Mouse (Mus musculus): Measurements from ENCODE around the gene Rnf217.

The Rnf217 gene

GRCm38 (mm10) chr10:31553302-31553701 lies 55.7 kb downstream of the Rnf217 start:
- no peak for DNase-seq

DNA sequence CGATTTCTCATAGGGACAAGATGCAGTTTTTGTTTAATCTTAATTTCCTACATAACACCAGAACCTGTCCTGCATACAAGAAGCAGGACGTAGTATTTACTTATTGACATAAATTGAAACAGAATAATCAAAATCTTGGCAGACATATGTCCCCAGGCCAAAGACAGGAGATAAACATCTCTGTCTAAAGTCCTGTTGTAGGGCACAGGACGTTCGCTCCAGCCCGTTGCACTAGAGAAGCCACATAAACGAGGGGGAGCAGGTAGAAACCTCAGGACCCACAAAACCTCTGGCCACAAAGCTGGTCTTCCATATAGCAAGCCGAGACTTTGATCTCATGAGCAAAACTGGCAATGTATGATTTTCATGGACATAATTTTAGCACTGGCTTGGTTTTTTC lies 57.1 kb downstream of the Rnf217 start:
- DNase-seq = no peak

DNA sequence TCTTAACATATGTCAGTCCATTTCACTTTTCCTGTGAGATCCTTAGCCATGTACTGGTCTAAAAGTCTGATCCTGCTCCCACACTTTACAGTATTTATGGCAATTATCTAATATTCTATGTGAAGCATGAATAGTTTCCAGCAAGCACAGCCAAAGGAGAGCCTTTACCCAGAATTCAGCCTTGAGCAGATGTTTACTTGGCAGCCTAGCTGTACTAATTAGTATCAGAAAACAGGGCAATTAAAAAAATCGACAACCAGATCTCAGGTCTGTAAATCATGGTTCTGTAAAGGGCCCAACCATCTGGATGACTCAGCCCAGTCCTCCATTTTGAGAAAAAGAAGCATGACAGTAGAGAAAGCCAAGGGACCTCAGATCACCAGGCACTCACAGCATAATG lies 57.6 kb downstream of the Rnf217 start:
- DNase-seq = no peak

GRCm38 (mm10) chr10:31547156-31547555 lies 61.8 kb downstream of the Rnf217 start:
- DNase-seq = no peak

DNA sequence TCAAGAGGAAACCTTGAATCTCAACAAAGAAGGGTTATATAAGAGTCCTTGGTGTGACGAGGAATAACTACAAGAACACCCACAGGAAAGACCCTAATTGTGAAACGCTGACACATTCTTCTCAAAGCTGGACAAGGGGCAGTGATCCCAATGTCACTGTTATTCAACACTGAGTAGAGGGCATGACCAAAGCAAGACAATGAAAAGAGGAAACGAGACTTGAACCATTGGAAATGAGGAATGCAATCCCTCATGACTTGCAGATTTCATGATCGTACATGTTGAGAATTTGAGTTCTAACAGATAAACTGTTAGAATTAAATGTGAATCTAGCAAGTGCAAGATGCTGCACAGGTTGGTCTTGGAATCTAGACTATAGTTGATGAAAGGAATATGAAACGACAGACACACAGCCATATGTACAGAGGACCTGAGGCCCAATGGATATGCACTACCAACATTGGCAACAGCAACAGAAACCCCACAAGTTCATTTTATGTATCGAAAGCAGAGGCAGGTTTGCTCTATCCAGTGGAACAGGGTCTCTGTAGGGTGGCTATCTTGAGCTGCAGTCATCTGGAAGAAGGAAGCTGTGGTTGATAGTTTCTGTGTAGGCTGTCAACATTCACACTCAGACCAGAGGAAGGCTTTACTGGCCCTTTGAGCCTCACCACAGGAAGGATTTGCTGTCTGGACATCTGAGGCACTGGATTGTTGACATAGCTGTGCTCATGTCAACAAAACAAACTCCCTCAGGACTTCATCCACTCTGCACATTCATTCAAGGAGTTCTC lies 64.6 kb downstream of the Rnf217 start:
- no peak for DNase-seq

DNA sequence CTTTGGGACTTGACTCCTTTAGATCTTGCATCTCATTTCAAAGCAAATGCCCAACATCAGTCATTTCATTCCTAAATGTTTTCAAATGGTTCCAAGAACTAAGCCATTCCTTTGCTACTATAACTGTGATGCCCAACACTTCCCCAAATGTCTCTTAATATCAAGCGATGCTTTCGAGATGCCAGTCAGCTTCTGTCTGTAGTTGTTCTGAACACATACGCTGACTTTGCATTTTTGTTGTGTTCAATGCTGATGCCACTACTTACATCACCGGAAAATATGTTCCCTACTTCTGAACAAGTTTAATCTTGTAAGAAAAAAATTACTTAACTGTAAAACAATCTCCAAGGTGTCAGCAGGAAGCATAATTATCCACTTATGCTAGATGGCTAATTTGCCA lies 68.5 kb downstream of the Rnf217 start:
- DNase-seq = no peak

- DNase-seq = no peak
These were observed 69.6 kb downstream of the Rnf217 start for GRCm38 (mm10) chr10:31539351-31539750.

DNA sequence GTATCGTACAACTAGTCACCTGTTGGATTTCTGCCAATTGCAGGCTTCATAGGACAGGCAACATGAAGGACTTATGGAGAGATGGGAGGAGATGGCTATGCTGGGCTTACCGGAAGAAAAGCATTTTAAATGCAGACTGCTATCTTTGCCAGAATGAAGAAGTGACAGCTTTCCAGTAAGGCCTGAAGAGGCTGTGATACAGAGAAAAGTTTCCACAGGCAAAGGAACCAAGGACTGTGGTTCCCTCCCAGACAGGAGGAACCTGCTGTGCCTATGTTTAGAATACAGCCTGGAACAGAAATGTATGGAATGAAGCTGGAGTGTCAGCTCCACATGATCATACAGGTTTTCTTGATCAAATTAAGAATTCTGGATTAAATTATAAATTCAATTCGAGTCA lies 70.3 kb downstream of the Rnf217 start:
- DNase-seq = no peak

- no peak for DNase-seq
These were observed 70.7 kb downstream of the Rnf217 start for GRCm38 (mm10) chr10:31538243-31538642.

DNA sequence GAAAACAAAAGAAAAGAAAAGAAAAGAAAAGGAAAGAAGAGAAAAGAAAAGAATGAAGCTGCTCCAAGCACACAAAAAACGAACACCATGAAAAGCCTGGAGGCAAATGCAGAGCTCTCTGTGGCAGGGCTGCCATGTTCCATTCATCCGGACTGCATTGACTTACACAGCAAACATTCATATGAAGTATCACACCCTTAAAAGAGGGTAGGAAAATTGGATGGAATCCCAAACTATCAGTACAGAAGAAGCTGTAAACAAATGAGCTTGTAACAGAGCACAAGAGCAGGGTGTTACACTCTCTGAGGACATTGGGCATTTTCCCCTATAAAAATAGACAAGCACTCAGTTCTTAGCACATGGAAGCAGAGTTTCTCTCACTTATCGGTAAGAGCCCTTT lies 71.8 kb downstream of the Rnf217 start:
- DNase-seq = no peak

GRCm38 (mm10) chr10:31535046-31535445 lies 73.9 kb downstream of the Rnf217 start:
- DNase-seq = no peak

DNA sequence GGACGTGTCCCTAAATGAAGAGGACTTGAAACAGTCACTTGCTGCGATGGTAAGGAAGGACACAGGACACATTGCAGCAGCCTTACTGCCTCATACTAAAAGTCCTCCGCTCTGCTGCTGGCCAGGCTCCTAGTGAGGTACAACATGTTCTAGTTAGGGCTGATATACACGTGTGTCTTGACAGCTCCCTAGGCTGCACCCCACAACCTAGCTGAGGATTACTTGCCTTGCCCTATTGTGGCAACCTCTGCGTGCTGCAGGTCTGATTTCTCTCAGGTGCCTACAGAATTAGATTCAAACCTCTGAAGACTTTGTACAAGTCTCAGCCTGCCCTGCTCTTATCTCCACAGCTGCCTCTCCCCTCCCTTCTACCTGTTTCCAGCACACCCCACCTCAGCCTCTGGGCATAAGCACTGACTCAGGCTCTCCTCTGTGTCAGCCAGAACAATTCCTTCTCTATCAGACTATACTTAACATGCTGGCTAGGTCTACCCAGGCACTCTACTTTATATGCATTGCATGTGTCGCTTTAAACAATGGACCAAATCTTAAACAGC lies 75.6 kb downstream of the Rnf217 start:
- no peak for DNase-seq

GRCm38 (mm10) chr10:31532782-31533181 lies 76.2 kb downstream of the Rnf217 start:
- DNase-seq = no peak

DNA sequence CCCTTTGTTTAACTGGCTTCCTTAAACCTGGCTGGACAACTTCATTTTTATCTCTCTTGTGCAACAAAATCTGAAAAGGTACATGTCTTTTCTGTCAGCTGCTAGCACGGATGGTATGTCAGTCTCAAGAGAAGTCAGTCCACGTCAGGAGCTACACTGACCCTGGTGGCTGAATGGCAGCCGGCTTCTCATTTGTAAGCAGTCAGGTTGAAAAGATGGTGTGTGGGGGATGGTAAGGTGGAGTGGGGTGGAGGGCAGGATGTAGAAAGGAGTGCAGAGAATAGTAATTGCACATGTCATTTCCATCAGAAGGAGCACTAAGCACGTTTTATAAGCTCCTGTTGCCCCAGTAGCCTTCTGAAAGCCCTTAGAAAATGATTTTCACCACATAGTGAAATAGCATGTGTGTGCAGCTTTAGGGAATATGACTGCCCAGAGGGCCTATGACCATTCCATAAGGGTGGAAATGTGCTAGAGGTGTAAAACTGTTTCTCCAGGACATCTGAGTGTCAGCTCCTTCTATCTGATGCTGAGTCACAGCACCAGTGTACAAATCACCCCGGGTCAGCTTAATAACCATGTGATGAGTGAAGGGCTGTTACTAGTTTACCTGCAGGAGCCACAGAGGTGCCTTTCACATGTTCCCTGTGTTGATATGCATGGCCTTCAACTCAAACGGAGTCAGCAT lies 80.5 kb downstream of the Rnf217 start:
- no peak for DNase-seq

DNA sequence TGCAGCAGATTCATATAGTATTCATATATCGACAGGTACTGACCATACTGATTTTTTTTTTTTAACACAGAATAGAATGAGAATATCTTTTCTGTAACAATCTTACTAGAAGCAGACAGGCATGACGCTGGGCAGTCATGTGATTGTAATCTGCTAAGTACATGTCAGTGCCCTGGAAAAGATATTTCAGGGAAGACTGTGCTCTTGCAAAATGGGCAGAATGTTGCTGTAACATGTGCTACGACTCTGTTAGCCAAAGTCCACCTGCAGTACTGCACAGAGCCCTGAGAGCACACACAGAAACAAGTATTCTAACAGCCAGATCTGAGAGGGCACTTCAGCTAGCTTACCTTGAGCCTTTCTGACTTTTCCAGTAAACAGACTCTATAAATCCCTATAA lies 83.3 kb downstream of the Rnf217 start:
- no peak for DNase-seq

GRCm38 (mm10) chr10:31519420-31519819 lies 89.6 kb downstream of the Rnf217 start:
- no peak for DNase-seq

GRCm38 (mm10) chr10:31518210-31518609 lies 90.8 kb downstream of the Rnf217 start:
- no peak for DNase-seq

DNA sequence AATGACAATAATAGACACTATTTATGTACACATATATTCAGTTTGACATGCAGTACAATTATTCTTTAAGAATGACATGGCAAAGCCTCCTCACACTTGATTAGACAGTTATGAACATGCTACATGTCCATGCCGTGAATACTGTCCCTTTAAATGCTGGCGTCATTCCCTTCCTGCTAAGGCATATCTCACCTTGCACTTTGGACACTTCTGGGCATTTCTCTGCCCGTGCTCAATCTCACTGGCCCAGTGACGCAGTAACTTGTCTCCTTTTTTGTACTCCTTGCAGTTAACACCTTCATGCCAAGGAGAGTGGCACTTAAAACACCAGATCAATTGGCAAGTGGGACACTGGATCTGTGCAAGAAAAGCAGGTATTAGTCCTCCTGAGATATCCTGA lies 91.8 kb downstream of the Rnf217 start:
- DNase-seq = no peak

DNA sequence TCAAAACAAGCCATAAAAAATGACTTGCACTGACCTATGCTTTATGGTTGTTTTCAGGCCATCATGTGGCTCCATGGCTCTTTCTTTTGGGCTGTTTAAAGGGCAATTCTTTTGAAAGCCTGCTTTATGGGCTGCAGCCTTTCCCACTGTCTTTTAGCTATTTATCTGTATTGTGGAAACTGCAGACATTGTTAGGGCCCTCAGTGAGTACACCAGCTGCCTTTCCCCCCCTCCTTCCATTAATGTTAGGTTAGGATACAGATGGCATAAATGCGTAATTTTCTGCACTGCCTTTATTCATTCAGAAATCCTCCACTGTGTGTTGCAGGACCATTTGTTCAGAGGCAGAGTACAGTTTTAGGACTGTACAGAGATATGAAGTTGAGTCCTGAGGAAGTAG lies 93.1 kb downstream of the Rnf217 start:
- no peak for DNase-seq

DNA sequence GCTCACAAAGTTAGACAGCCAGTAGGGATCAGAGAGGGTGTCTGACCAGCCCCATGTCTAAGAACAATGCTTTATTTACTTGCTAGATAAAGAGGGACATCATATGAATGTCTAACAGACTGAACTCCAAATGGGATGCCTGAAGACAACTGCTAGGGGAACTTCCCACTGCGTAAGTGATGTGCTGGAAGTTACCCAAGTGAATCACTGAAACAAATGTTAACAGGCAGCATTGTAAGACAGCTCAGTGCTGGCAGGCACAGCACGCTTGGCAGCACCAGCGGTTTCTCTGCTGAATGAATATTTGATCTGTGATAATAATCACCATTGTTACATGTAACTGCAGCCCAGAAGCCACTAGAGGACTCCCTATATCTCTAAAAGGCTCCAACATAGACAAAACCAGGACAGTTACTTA lies 104.8 kb downstream of the Rnf217 start:
- DNase-seq = no peak

GRCm38 (mm10) chr10:31503542-31504133 lies 105.3 kb downstream of the Rnf217 start:
- no peak for DNase-seq

DNA sequence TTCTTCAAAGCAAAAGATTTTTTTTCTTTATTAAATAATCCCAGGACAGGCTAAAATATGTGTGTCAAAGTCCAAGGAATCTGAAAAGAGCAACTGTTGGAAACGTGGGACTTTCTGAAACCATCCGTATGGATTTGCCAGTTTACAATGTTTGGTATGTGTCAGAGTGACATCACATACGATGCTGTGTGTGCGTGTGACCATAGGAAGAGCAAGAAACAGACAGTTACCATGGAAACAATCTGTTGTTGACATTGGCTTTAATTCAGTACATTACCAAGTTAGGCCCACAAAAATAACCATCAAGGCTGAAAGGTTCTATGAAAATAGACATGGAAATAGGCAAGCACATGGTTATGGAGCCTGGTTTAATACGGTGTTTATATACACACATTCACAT lies 107.3 kb downstream of the Rnf217 start:
- no peak for DNase-seq

DNA sequence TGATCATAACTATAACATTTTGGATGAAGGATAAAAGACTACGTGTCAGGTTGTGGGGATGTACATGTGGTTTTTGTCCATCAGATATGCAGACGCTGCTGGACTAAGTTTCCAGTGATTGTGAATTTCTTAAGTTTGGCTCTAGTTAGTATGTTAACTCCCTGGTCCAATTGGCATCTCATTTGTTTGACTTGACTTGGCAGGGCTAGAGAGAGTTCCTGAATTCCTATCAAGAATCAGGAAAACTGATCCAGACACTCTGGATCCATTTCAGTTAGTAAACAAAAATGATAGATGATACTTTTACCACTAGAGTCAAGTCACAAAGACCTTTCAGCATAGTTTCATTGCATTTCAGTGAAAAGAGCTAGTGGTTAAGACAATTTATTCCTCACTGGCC lies 112.1 kb downstream of the Rnf217 start:
- no peak for DNase-seq

GRCm38 (mm10) chr10:31495826-31496225 lies 113.2 kb downstream of the Rnf217 start:
- DNase-seq = no peak
